Mouse (Mus musculus) mouse embryonic stem cell (cell line): ENCODE data around the gene Acap2.

Experiments
- in situ Hi-C, 2 experiments: fragments of 300-500 bp; cut with MboI; formaldehyde crosslinking; loops; 1 replicate in 1 of 2; 3 replicates in 1 of 2; pipeline ENCODE4 v1.14.3; 2019 to 2020; ENCODE audit warnings: low sequenced_read_pairs in 2 of 2, low pct_unique_long_range_greater_than_20kb in 1 of 2, mixed read lengths in 1 of 2; ENCODE audit not compliant: unreplicated experiment in 1 of 2

Acap2 gene

GRCm38 (mm10) chr16:31200790-31201567 is at the start of gene Acap2:
Acap2 (minus strand) TSS chr16:31201245.
- in situ Hi-C loops = no loop called here

GRCm38 (mm10) chr16:31249401-31249800 is 48.4 kb upstream of the Acap2 start:
- in situ Hi-C loops = no loop called here

GRCm38 (mm10) chr16:31248717-31249116 is 47.7 kb upstream of the Acap2 start:
- in situ Hi-C loops = no loop called here

- in situ Hi-C loops = no loop called here
These were observed 46.4 kb upstream of the Acap2 start for GRCm38 (mm10) chr16:31247442-31247841.

- in situ Hi-C loops = no loop called here
These were observed 43.0 kb upstream of the Acap2 start for GRCm38 (mm10) chr16:31244053-31244452.

- in situ Hi-C loops = no loop called here
These were observed 40.4 kb upstream of the Acap2 start for GRCm38 (mm10) chr16:31241433-31241832.

GRCm38 (mm10) chr16:31240569-31240968 is 39.5 kb upstream of the Acap2 start:
- in situ Hi-C loops = no loop called here

- in situ Hi-C loops = no loop called here
These were observed 37.2 kb upstream of the Acap2 start for GRCm38 (mm10) chr16:31238281-31238680.

- in situ Hi-C loops = no loop called here
These were observed 34.6 kb upstream of the Acap2 start for GRCm38 (mm10) chr16:31235457-31236310.

GRCm38 (mm10) chr16:31234808-31235456 is 33.9 kb upstream of the Acap2 start:
- in situ Hi-C loops = no loop called here

- in situ Hi-C loops = no loop called here
These were observed 33.3 kb upstream of the Acap2 start for GRCm38 (mm10) chr16:31234356-31234755.

GRCm38 (mm10) chr16:31233541-31234339 is 32.7 kb upstream of the Acap2 start:
- in situ Hi-C loops = no loop called here

- in situ Hi-C loops = no loop called here
These were observed 32.1 kb upstream of the Acap2 start for GRCm38 (mm10) chr16:31233167-31233498.

GRCm38 (mm10) chr16:31232491-31233166 is 31.6 kb upstream of the Acap2 start:
- in situ Hi-C loops = no loop called here

- in situ Hi-C loops = no loop called here
These were observed 30.5 kb upstream of the Acap2 start for GRCm38 (mm10) chr16:31231591-31231990.

- in situ Hi-C loops = no loop called here
These were observed 26.7 kb upstream of the Acap2 start for GRCm38 (mm10) chr16:31227746-31228145.

GRCm38 (mm10) chr16:31215271-31215670 is 14.2 kb upstream of the Acap2 start:
- in situ Hi-C loops = no loop called here

GRCm38 (mm10) chr16:31213463-31213862 is 12.4 kb upstream of the Acap2 start:
- in situ Hi-C loops = no loop called here
